Mouse (Mus musculus) cortical plate, adult 2 months (tissue): ENCODE results near the gene Zswim8.

Experiments
- CTCF ChIP-seq: fragments of 200-500 bp; IDR thresholded peaks from 2 replicates; pipeline ENCODE4 v1.5.1; 2011; ENCODE audit warnings: mild to moderate bottlenecking, control low read depth, low read length; ENCODE audit not compliant: insufficient read depth; ENCODE audit errors: extremely low read depth
- POLR2A ChIP-seq: fragments of 200-500 bp; IDR thresholded peaks from 2 replicates; pipeline ENCODE4 v1.6.1; 2011; ENCODE audit warnings: mild to moderate bottlenecking, low read length, control low read depth; ENCODE audit not compliant: insufficient read depth; ENCODE audit errors: extremely low read depth

DNA sequence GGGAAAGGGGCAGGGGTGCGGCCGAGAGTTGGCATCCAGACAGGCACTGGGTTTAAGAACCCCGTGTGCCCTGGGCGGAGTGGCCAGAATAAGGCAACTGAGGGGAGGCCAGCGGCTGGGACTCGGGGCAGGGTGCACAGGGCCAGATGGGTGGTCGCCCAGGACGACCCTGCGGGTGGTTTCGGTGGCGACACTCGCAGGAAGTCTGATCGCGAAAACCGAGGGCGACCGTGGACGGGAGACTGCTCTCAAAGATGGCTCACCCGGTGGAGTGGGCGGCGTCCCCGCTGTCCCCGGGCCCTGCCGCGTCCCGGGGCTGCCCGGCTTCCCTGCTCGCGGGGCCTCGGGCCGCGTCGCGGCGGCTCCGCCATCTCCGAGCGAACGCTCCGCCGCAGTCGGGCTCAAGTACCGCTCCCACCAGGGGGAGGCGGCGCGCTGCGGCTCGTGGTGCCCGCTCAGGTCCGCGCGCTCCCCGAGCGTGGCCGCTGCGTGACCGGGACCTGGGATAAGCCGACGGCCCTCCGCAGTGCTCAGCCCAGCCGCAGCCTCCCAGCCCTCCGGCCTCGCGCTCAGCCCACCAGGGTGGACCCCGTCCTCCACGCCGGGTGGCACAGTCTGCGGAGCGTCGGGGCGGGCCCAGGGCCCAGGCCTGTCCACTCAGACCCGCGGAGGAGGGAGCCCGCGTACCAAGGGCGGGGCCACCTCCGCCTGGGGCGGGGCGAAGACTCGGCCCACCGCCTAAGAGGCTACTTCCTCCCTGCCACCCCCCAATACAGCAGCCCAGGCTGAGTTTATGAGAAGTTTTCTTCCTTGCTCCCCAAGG, 26.8 kb downstream of the Zswim8 start, which contains the start of gene Ndst2:
- 0 out of 2 replicates have a peak, but pooled peaks have one; percentile 35 for TF ChIP-seq POLR2A
- TF ChIP-seq CTCF, result no peak
